Mouse (Mus musculus) liver, adult (tissue): ENCODE results near the gene Igf2bp2.

Experiments used
- GATA4 ChIP-seq: IDR thresholded peaks from 2 replicates; pipeline ENCODE4 v1.6.1; 2014; ENCODE audit warnings: mild to moderate bottlenecking, low read length; ENCODE audit not compliant: insufficient replicate concordance

Gene Igf2bp2

GRCm38 (mm10) chr16:22085411-22085810 lies 77.7 kb downstream of the Igf2bp2 start:
- no peak for TF ChIP-seq GATA4

- no peak for TF ChIP-seq GATA4
These were observed 82.9 kb downstream of the Igf2bp2 start for GRCm38 (mm10) chr16:22080125-22080710.

GRCm38 (mm10) chr16:22076620-22076941 lies 86.5 kb downstream of the Igf2bp2 start:
- TF ChIP-seq GATA4 = no peak

GRCm38 (mm10) chr16:22075829-22076619 lies 87.1 kb downstream of the Igf2bp2 start:
- TF ChIP-seq GATA4 = no peak

- no peak for TF ChIP-seq GATA4
These were observed 88.0 kb downstream of the Igf2bp2 start for GRCm38 (mm10) chr16:22075067-22075466.

GRCm38 (mm10) chr16:22071361-22071760 lies 91.7 kb downstream of the Igf2bp2 start:
- no peak for TF ChIP-seq GATA4

- no peak for TF ChIP-seq GATA4
These were observed 95.7 kb downstream of the Igf2bp2 start for GRCm38 (mm10) chr16:22067406-22067805.

GRCm38 (mm10) chr16:22065536-22065935 lies 97.6 kb downstream of the Igf2bp2 start:
- TF ChIP-seq GATA4 = no peak

- no peak for TF ChIP-seq GATA4
These were observed 100.8 kb downstream of the Igf2bp2 start for GRCm38 (mm10) chr16:22062284-22062683.

GRCm38 (mm10) chr16:22061555-22062160 lies 101.4 kb downstream of the Igf2bp2 start:
- no peak for TF ChIP-seq GATA4

GRCm38 (mm10) chr16:22060416-22060815 lies 102.7 kb downstream of the Igf2bp2 start:
- no peak for TF ChIP-seq GATA4

- TF ChIP-seq GATA4 = no peak
These were observed 104.2 kb downstream of the Igf2bp2 start for GRCm38 (mm10) chr16:22058871-22059270.

- TF ChIP-seq GATA4 = no peak
These were observed 105.6 kb downstream of the Igf2bp2 start for GRCm38 (mm10) chr16:22057498-22057897.

GRCm38 (mm10) chr16:22053411-22053810 lies 109.7 kb downstream of the Igf2bp2 start:
- no peak for TF ChIP-seq GATA4

GRCm38 (mm10) chr16:22046739-22047366 lies 116.2 kb downstream of the Igf2bp2 start:
- no peak for TF ChIP-seq GATA4

GRCm38 (mm10) chr16:22045930-22046329 lies 117.2 kb downstream of the Igf2bp2 start:
- TF ChIP-seq GATA4 = no peak
